Mouse (Mus musculus) G1E (cell line): Measurements from ENCODE around the gene Gpatch3.

Source experiments
- CTCF ChIP-seq: IDR thresholded peaks from 2 replicates; pipeline ENCODE4 v1.5.1; 2012; ENCODE audit warnings: low read depth, low read length, inconsistent platforms, mixed read lengths
- GATA2 ChIP-seq: IDR thresholded peaks from 2 replicates; pipeline ENCODE4 v1.6.1; 2012; ENCODE audit warnings: low read depth, low read length, inconsistent platforms, borderline replicate concordance
- TAL1 ChIP-seq: conservative IDR thresholded peaks from 2 replicates; pipeline ENCODE4 v1.6.1; 2012; ENCODE audit warnings: low read depth, low read length, inconsistent platforms, mixed read lengths

DNA sequence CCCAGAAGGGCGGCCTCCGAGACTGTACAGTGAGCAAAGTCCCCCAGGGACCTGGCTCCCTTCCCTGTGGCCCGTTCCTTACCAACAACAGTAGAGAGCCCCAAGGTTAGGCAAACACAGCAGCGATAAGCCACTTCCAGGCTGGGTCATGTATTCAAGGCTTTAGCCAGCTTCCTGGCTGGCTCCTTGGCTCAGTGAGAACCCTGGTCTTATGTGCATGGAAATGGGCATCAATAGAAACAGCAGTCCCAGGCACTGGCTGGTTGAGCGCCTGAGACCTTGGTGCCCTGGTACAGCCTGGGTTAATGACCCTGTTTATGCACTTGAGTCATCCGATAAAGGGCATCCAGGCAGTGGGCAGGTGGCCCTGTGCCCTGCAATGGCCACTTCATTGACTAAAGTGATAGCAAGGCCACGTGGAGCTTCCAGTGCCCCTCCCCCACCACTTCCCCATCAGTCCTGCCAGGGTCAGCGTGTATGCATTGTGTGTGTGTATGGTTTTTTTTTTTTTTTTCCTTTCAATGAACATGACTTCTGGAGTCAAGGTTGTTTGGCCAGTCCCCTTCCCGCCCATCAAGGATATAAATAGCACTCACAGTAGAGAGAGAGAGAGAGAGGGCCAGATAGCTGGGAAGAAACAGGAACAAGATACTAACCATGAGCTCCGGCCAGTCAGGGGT lies 21.6 kb upstream of the Gpatch3 start, which contains the start of gene Nr0b2:
- TF ChIP-seq CTCF (no peak), TAL1 (no peak), GATA2 (no peak)
